Mouse (Mus musculus) cerebellum, adult 2 months (tissue): ENCODE data around the gene Rims1. TPM values are rescaled to one million over a fixed set of nuclear protein-coding genes. Genes with fewer than 3 reads are reported as not detected.

Experiments
- DNase-seq, 2 experiments: peaks; one replicate each; pipeline ENCODE4 v3.0.0; 2021
- H3K27ac ChIP-seq: fragments of 200-500 bp; 2 replicates; pipeline ENCODE4 v1.5.1; 2012; ENCODE audit warnings: low read length, control low read depth, inconsistent platforms; ENCODE audit not compliant: insufficient read depth
- H3K27me3 ChIP-seq: fragments of 200-500 bp; 2 replicates; pipeline ENCODE4 v1.6.1; 2012; ENCODE audit warnings: inconsistent platforms, mild to moderate bottlenecking, low read length, moderate library complexity; ENCODE audit not compliant: control insufficient read depth, insufficient read depth
- H3K4me1 ChIP-seq: fragments of 200-500 bp; 2 replicates; pipeline ENCODE4 v1.6.1; 2011; ENCODE audit warnings: low read length; ENCODE audit not compliant: control insufficient read depth, insufficient read depth
- H3K4me3 ChIP-seq: fragments of 200-500 bp; replicated peaks from 2 replicates; pipeline ENCODE3; 2011; ENCODE audit warnings: mild to moderate bottlenecking, low read depth, low read length, control low read depth; ENCODE audit not compliant: insufficient read depth
- CTCF ChIP-seq: fragments of 200-500 bp; IDR thresholded peaks from 2 replicates; pipeline ENCODE4 v1.5.1; 2011; ENCODE audit warnings: low read depth, mild to moderate bottlenecking, control low read depth, low read length, moderate library complexity, borderline replicate concordance; ENCODE audit not compliant: insufficient read depth
- POLR2A ChIP-seq: fragments of 200-500 bp; IDR thresholded peaks from 2 replicates; pipeline ENCODE4 v1.6.1; 2011; ENCODE audit warnings: low read length, control low read depth, borderline replicate concordance; ENCODE audit not compliant: insufficient read depth
- WGBS: fragments of 180-500 bp; shearing (Covaris S2); methylation state at CpG from one replicate; pipeline ENCODE4 v1.1.7; 2018; 5-methylcytosine and 5-hydroxymethylcytosine counted together
- polyA plus RNA-seq: library from polyadenylated mRNA; depleted of rRNA; stranded (reverse); fragments of >200 nt; gene quantifications from 2 replicates; pipeline ENCODE4 v1.2.3, GENCODE M21; 2012

Gene Rims1
- polyA plus RNA-seq, 1 experiment = 102 TPM

DNA sequence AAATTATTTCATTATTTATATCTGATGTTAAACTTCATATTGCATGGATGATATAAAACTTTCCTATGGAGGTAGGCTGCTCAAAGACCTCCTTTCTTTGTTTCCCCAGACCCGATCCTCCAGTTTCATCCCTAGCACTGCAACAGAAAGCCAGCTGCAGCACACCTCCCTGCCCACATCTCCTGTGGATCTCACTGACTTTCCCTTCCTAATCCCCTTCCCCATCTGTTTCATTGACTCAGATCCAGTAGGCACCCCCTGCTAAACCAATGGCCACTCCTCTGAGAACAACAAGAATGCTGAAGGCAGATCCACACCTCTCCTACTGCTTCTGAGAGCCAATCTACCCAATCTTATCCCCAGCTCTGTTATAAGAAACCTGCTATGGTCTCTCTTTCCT, 259.5 kb downstream of the Rims1 start:
- 61% methylated on average over 1 of the region's 1 CpGs for WGBS
- Histone ChIP-seq H3K4me3 (no peak overlapping the region), H3K27ac (no peak overlapping the region), H3K27me3 (no peaks in the 10 kb centered on the region), H3K4me1 (no peaks in the 10 kb centered on the region)
- TF ChIP-seq POLR2A = no peak
- no peak for TF ChIP-seq CTCF
- peak in 1 of 2 experiments; percentile 51 for DNase-seq

DNA sequence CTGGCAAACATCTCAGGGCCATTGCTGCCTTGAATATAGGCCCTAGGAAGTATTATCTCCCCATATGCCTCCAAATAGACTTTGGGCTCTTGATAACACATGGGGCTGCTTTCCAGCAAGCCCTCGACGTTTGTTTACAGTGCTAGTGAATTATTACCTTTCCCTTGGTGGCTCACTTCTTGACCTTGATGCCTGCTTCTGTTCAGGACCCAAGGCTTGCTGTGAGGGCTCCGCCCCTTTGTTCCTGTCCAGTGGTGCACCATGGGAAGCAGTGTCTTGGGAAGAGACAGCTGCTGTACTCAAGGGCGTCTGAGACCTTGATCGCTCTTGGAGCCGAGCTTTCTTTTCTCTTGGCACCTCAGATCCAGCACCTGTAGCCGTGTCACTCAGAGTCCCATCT, 267.7 kb downstream of the Rims1 start:
- 69% methylated on average over 7 of the region's 7 CpGs for WGBS
- no peak overlapping the region for H3K27ac ChIP-seq
- TF ChIP-seq CTCF (no peak), POLR2A (no peak)
- H3K4me3 ChIP-seq = no peak overlapping the region
- DNase-seq = no peak
- no peaks in the 10 kb centered on the region for H3K27me3 ChIP-seq
- peaks cover 1% of the 10 kb centered on the region for H3K4me1 ChIP-seq

DNA sequence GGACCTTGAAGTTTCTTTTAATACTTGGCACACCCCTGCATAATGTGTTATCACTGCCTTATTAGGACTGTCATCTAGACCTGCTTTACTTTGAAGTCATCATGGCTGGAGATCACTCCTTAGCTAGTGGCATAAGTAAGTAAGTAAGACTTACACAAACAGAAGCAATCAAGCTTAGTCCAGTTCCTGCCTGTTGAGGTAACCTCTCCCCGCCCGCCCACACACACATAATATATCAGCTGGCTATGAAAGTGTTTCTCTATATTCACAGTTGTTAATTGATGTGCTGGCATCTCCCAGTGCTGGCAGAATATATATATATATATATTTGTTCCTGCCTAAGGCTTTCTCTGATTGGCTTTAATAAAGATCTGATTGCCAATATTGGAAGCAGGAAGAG, 269.0 kb downstream of the Rims1 start:
- WGBS = 94% methylated on average over 2 of the region's 2 CpGs
- peaks cover 3% of the 10 kb centered on the region for H3K4me1 ChIP-seq
- TF ChIP-seq POLR2A (no peak), CTCF (no peak)
- H3K4me3 ChIP-seq = no peak overlapping the region
- no peak for DNase-seq
- no peak overlapping the region for H3K27ac ChIP-seq
- H3K27me3 ChIP-seq = no peaks in the 10 kb centered on the region

DNA sequence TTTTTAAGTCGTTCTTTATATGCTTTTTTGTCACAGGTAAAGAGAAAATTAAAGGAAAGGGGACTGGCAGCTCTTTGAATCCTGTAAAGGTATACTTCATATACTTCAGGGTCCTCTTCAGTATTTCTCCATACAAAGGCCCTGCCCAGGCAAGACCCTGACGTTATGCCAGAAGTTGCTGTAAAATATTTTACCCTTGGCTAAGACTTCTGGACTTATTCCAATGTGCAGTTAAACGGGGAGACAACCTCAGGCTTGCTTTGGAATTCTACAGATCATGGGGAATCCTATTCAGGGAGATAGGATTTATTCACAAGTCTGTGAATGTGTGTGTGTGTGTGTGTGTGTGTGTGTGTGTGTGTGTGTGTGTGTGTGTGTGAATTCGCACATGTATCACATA, 270.7 kb downstream of the Rims1 start:
- no peak overlapping the region for H3K4me3 ChIP-seq
- H3K4me1 ChIP-seq = peaks cover 3% of the 10 kb centered on the region
- no peak for TF ChIP-seq CTCF
- TF ChIP-seq POLR2A = no peak
- H3K27me3 ChIP-seq = no peaks in the 10 kb centered on the region
- no peak for DNase-seq
- H3K27ac ChIP-seq = no peak overlapping the region
- WGBS = 44% methylated on average over 4 of the region's 4 CpGs

DNA sequence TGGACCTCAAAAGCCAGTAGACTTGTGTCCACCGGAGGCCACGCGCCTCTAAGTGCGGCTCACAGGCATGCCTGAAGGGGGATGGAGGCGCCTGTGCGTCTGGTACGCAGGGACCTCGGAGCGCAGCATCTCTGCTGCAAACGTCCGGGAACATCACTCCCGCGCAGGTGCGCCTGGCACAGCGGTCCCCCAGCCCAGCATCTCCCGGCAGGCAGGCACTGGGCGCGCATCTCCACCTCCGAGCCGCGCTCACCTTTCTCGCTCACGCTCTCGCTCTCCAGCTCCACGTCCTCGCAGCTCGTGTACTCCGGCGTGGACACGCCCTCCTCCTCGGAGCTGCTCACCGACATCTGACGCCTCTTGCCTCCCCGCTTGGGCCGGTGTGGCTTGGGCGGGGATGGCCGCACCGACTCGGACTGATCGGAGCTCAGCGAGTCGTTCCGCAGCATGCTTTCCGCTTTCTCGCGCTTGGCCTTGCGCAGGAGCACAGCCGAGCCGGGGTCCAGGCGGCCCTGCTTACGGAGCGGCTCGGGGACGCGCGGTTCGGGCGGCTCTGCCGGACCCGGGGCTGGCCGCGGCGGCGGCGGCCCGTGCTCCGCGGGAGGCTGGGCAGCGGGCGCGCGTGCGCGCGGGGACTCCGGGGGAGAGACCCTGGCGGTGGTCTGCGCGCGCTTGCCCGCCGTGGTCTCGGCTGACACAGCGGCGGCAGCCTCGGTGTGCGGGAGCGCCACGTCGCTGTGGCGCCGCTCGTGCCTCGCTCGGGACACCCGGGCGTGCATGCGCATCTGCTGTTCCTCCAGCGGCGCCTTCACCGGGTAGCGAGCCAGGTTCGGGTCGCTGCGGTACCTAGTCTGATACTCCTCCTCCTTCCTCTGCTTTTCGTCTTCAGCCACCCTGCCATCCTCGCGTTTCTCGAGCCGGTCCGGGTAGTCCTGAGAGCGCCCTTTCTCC, 272.4 kb downstream of the Rims1 start:
- H3K27ac ChIP-seq = no peak overlapping the region
- 23% methylated on average over 112 of the region's 112 CpGs for WGBS
- H3K27me3 ChIP-seq = no peaks in the 10 kb centered on the region
- H3K4me1 ChIP-seq = peaks cover 5% of the 10 kb centered on the region
- peak overlapping the region; percentile 4 for H3K4me3 ChIP-seq
- TF ChIP-seq POLR2A (no peak), CTCF (no peak)
- DNase-seq = peak; percentile 63 to 75

DNA sequence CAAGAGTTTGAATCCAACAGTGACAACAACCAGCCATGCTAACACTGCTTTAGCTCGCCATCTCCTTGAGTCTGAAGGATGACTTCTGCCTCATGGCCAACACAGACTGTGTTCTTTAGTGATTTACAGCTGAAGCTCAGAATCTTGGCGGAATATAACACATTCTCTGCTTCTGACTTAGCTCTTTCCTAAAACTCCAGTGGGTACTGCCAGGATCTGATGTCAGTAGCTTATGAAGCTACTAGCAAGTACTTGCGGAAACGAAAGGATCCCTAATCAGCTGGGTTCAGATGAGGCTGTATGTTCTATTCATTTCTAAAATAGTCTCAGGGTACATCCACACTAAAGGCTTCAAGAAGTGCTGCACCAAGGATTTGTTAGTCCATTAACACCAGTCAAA, 290.7 kb downstream of the Rims1 start:
- DNase-seq = no peak
- Histone ChIP-seq H3K27ac (peak overlapping the region; percentile 34; the same call in 1 of the 2 replicates), H3K4me1 (peaks cover 5% of the 10 kb centered on the region; the same call in 1 of the 2 replicates), H3K27me3 (no peaks in the 10 kb centered on the region), H3K4me3 (no peak overlapping the region)
- 72% methylated on average over 4 of the region's 4 CpGs for WGBS
- TF ChIP-seq CTCF = no peak
- no peak for TF ChIP-seq POLR2A

DNA sequence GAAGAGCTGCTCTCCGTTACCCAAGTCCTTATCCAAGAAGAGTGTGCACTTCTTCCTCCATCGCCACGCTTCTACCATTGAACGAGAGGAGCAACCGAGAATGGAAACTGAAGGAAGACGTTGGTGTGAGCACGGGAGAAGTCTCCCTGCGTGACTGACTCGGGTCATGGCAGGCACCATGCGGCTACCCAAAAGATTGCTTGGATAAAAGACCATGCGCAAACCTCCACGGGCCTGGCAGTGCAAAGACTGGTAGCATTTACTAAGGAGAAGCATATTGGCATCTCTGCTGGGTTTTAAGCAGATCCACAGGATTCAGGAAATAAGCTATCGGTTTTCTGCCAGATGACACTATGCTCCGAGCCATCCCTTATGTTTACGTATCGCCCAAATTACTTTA, 293.4 kb downstream of the Rims1 start:
- TF ChIP-seq CTCF (no peak), POLR2A (peak; percentile 71; the same call in 1 of the 2 replicates)
- peak overlapping the region; percentile 73 for H3K27ac ChIP-seq
- peaks cover 5% of the 10 kb centered on the region; the same call in 1 of the 2 replicates for H3K4me1 ChIP-seq
- DNase-seq = peak; percentile 89 to 96
- peak overlapping the region; percentile 68 for H3K4me3 ChIP-seq
- H3K27me3 ChIP-seq = no peaks in the 10 kb centered on the region
- 12% methylated on average over 16 of the region's 16 CpGs for WGBS

DNA sequence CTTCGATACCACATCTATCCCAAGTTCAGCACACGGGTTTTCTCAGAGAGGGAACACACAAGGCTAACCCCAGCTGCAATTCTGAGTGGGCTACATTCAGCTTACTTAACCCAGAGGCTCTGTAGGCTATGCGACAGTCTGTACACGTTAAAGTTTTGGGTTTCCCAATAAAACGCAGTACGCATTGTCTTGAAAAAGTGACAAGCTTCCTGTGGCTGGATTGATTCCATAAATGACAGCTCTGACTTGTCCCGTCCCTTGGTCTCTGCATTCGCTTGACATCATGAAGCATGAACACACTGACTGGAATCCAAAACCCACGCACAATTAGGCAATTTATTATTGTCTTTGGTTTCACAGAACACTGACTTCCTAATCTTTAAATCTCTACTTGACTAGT, 294.2 kb downstream of the Rims1 start:
- H3K27ac ChIP-seq = peak overlapping the region; percentile 45
- H3K4me3 ChIP-seq = peak overlapping the region; percentile 68

More for the DNA sequence above, 294.2 kb downstream of the Rims1 start:
- Histone ChIP-seq H3K4me1 (peaks cover 5% of the 10 kb centered on the region; the same call in 1 of the 2 replicates), H3K27me3 (no peaks in the 10 kb centered on the region)
- no peak for TF ChIP-seq CTCF
- TF ChIP-seq POLR2A = no peak
- peak; percentile 64 to 73 for DNase-seq
- 18% methylated on average over 9 of the region's 9 CpGs for WGBS
